Mouse (Mus musculus) limb, embryonic 15.5 days (tissue): ENCODE measurements around the gene Gm5105. TPM values are rescaled to one million over a fixed set of nuclear protein-coding genes. Genes with fewer than 3 reads are reported as not detected.

Experiments used
- ATAC-seq: fragments of 200-750 bp; cut with Nextera tagmentation; 2 replicates; pipeline ENCODE4 v1.8.0; 2017; ENCODE audit warnings: low read depth, moderate TSS enrichment; ENCODE audit not compliant: insufficient number of reproducible peaks, low FRiP score, low TSS enrichment
- H3K27ac ChIP-seq: fragments of 300-500 bp; sonication (generic); 2 replicates; pipeline ENCODE4 v1.5.1; 2015; ENCODE audit warnings: moderate library complexity, mild to moderate bottlenecking, inconsistent platforms
- H3K27me3 ChIP-seq: fragments of 300-500 bp; sonication (generic); 2 replicates; pipeline ENCODE4 v1.6.1; 2015; ENCODE audit warnings: inconsistent platforms
- H3K36me3 ChIP-seq: fragments of 300-500 bp; sonication (generic); 2 replicates; pipeline ENCODE4 v1.6.1; 2015; ENCODE audit warnings: inconsistent platforms
- H3K4me1 ChIP-seq: fragments of 300-500 bp; sonication (generic); 2 replicates; pipeline ENCODE4 v1.6.1; 2015; ENCODE audit warnings: inconsistent platforms
- H3K4me2 ChIP-seq: fragments of 300-500 bp; sonication (generic); 2 replicates; pipeline ENCODE4 v1.6.1; 2015; ENCODE audit warnings: mild to moderate bottlenecking, inconsistent platforms
- H3K4me3 ChIP-seq: fragments of 300-500 bp; sonication (generic); 2 replicates; pipeline ENCODE4 v1.5.1; 2015; ENCODE audit warnings: mild to moderate bottlenecking, inconsistent platforms
- H3K9ac ChIP-seq: fragments of 300-500 bp; sonication (generic); 2 replicates; pipeline ENCODE4 v1.6.1; 2015; ENCODE audit warnings: inconsistent platforms
- H3K9me3 ChIP-seq: fragments of 300-500 bp; sonication (generic); 2 replicates; pipeline ENCODE4 v1.6.1; 2016; ENCODE audit warnings: inconsistent platforms
- WGBS: fragments of 180-500 bp; shearing (Covaris S2); methylation state at CpG from one replicate; pipeline ENCODE4 v1.1.7; 2015; 5-methylcytosine and 5-hydroxymethylcytosine counted together
- polyA plus RNA-seq: library from polyadenylated mRNA; unstranded; fragments of >200 nt; fragmentation: Nextera tagmentation; extraction: Ambion mirVana; gene quantifications from 2 replicates; pipeline ENCODE4 v1.2.1, GENCODE M21; 2015

The Gm5105 gene
- polyA plus RNA-seq, 1 experiment from 2014 or later = 0.26 TPM

DNA sequence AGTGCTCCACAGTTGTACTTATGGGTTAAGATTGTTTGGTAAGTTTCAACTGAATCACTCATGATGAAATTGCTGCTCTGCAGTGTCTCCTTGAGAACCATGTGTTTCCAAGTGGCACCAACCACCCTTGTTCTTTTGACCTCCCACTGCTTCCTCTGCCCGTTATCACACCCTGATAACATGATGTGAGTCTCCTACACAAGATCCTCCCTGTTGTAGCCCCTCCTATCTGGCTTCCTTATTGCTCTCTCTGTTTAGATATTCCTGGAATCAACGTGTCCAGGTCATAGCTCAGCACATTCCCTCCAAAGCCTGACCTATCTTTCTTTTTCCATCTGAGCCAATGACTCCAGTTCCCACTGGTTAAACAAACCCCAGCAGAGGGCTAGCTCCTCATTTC is 52.5 kb downstream of the Gm5105 start:
- Histone ChIP-seq H3K27ac (no peak overlapping the region), H3K4me3 (no peak overlapping the region), H3K9ac (no peak overlapping the region), H3K27me3 (no peaks in the 10 kb centered on the region), H3K4me2 (no peak overlapping the region), H3K4me1 (peaks cover 4% of the 10 kb centered on the region; the same call in 1 of the 2 replicates), H3K36me3 (no peaks in the 10 kb centered on the region), H3K9me3 (no peaks in the 10 kb centered on the region)
- 80% methylated on average over 2 of the region's 2 CpGs for WGBS
- no peak for ATAC-seq

GRCm38 (mm10) chr3:138012351-138012750 is 54.8 kb downstream of the Gm5105 start:
- H3K4me1 ChIP-seq = peaks cover 4% of the 10 kb centered on the region; the same call in 1 of the 2 replicates
- H3K9me3 ChIP-seq = no peaks in the 10 kb centered on the region
- no peak overlapping the region for H3K4me2 ChIP-seq
- H3K27ac ChIP-seq = no peak overlapping the region
- H3K27me3 ChIP-seq = no peaks in the 10 kb centered on the region
- no peaks in the 10 kb centered on the region for H3K36me3 ChIP-seq
- H3K4me3 ChIP-seq = no peak overlapping the region
- ATAC-seq = no peak
- WGBS = 43% methylated on average over 4 of the region's 4 CpGs
- H3K9ac ChIP-seq = no peak overlapping the region

DNA sequence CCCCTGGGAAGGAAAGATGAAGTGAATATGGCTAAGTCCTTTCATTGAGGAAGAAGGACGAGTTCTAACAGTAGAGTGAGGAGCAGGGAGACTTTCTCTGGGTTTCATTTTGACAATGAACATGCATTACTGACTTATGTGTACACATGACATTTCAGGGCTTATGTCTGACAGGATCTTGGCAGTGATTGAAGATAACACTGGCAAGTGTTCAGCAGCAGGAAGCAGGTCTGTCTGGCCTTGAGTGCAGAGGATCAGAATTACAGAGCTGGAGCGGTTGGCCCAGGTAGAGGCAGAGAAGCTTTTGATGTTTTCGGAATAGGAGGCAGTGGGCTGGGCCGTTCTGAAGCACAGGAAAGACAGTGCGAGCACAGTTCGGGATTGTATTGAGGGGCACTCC is 59.0 kb downstream of the Gm5105 start:
- no peaks in the 10 kb centered on the region for H3K9me3 ChIP-seq

DNA sequence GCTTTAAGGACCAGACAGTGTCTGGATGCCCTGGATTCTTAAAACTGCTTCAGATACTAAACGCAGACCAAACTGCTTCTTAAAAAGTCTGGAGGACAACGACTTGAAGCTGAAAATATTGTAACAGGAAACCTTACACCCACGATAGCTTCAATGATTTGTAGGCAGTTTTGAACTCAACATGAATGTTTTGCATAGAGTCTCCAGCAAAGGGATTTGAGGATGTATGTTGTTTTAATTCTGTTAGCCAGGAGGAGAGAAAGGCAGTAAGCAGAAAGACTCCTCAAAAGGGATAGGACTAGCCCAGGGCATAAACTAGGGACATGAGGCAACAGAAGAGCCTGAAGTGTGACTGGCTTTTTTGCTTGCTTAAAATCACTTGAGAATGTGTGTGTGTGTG is 60.3 kb downstream of the Gm5105 start:
- Histone ChIP-seq H3K4me3 (no peak overlapping the region), H3K4me1 (peaks cover 4% of the 10 kb centered on the region; the same call in 1 of the 2 replicates), H3K9me3 (no peaks in the 10 kb centered on the region), H3K4me2 (no peak overlapping the region), H3K36me3 (no peaks in the 10 kb centered on the region), H3K27ac (no peak overlapping the region), H3K9ac (no peak overlapping the region), H3K27me3 (no peaks in the 10 kb centered on the region)
- ATAC-seq = no peak
- WGBS = 49% methylated on average over 3 of the region's 3 CpGs

More for the DNA sequence above, 59.0 kb downstream of the Gm5105 start:
- no peaks in the 10 kb centered on the region for H3K36me3 ChIP-seq
- no peak for ATAC-seq
- H3K4me2 ChIP-seq = no peak overlapping the region
- 56% methylated on average over 6 of the region's 6 CpGs for WGBS
- no peak overlapping the region for H3K9ac ChIP-seq
- no peak overlapping the region for H3K27ac ChIP-seq
- H3K4me1 ChIP-seq = peaks cover 4% of the 10 kb centered on the region; the same call in 1 of the 2 replicates
- no peaks in the 10 kb centered on the region for H3K27me3 ChIP-seq
- no peak overlapping the region for H3K4me3 ChIP-seq

GRCm38 (mm10) chr3:138003264-138003663 is 63.9 kb downstream of the Gm5105 start:
- H3K36me3 ChIP-seq = no peaks in the 10 kb centered on the region
- no peak overlapping the region for H3K4me2 ChIP-seq
- no peak overlapping the region for H3K4me3 ChIP-seq
- no peaks in the 10 kb centered on the region for H3K27me3 ChIP-seq
- no peak overlapping the region for H3K9ac ChIP-seq
- H3K4me1 ChIP-seq = 0 out of 2 replicates have a peak, but pooled peaks cover 4% of the 10 kb centered on the region
- H3K9me3 ChIP-seq = no peaks in the 10 kb centered on the region
- WGBS = 82% methylated on average over 7 of the region's 7 CpGs
- ATAC-seq = no peak
- no peak overlapping the region for H3K27ac ChIP-seq

DNA sequence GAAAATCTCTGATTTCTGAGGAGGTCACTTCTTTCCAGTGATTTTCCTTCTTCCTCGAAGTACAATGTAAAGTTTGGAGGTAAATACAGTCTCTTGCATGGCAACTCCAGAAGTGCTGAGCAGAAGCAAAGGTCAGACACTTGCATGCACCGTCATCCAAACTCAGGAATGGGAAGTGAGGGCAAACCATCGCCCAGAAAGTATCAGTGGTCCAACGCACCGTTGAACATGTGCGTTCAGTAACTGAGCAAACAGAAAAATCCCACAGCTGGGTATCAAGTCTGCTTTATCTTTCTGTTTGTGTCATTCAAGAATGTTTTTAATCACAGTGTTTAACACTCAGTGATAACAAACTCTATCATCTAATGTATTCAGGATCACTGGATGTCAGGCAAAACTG is 64.6 kb downstream of the Gm5105 start:
- H3K36me3 ChIP-seq = no peaks in the 10 kb centered on the region
- H3K27ac ChIP-seq = no peak overlapping the region
- H3K4me1 ChIP-seq = 0 out of 2 replicates have a peak, but pooled peaks cover 4% of the 10 kb centered on the region
- no peaks in the 10 kb centered on the region for H3K9me3 ChIP-seq
- 84% methylated on average over 6 of the region's 6 CpGs for WGBS
- no peak overlapping the region for H3K4me3 ChIP-seq
- H3K4me2 ChIP-seq = no peak overlapping the region
- no peak for ATAC-seq
- H3K9ac ChIP-seq = no peak overlapping the region
- no peaks in the 10 kb centered on the region for H3K27me3 ChIP-seq

- Histone ChIP-seq H3K9me3 (no peaks in the 10 kb centered on the region), H3K4me1 (0 out of 2 replicates have a peak, but pooled peaks cover 4% of the 10 kb centered on the region), H3K4me3 (no peak overlapping the region), H3K27ac (no peak overlapping the region), H3K9ac (no peak overlapping the region), H3K4me2 (no peak overlapping the region), H3K36me3 (no peaks in the 10 kb centered on the region), H3K27me3 (no peaks in the 10 kb centered on the region)
- whole genome bisulfite sequencing = 62% methylated on average over 4 of the region's 4 CpGs
- no peak for ATAC-seq
Measured at GRCm38 (mm10) chr3:138001865-138002264, 65.3 kb downstream of the Gm5105 start.

DNA sequence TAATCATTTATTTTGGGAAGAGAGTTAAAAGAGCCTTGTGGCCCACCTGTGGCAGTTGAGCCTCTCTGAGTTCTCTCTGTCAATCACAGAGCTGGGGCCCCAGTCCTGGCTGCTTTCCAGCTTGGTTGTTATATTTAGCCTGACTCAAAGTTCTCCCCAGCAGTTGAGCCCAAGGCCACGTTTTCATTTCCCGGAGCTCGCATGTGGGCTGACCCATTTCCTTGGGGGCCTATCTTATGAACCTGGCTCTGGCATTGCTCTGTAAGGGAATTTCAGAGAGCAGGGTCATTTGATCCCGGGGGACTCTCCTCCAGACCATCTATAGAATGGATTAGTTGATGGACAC is 66.5 kb downstream of the Gm5105 start:
- Histone ChIP-seq H3K36me3 (no peaks in the 10 kb centered on the region), H3K4me1 (0 out of 2 replicates have a peak, but pooled peaks cover 4% of the 10 kb centered on the region), H3K9me3 (no peaks in the 10 kb centered on the region), H3K4me2 (no peak overlapping the region), H3K9ac (no peak overlapping the region), H3K4me3 (no peak overlapping the region), H3K27me3 (no peaks in the 10 kb centered on the region), H3K27ac (no peak overlapping the region)
- 28% methylated on average over 4 of the region's 4 CpGs for WGBS
- 0 out of 2 replicates have a peak, but pooled peaks have one; percentile 35 for ATAC-seq

GRCm38 (mm10) chr3:138000062-138000723 is 67.0 kb downstream of the Gm5105 start:
- Histone ChIP-seq H3K4me1 (0 out of 2 replicates have a peak, but pooled peaks cover 4% of the 10 kb centered on the region), H3K27ac (no peak overlapping the region), H3K4me3 (no peak overlapping the region), H3K9me3 (no peaks in the 10 kb centered on the region), H3K36me3 (no peaks in the 10 kb centered on the region), H3K4me2 (no peak overlapping the region), H3K9ac (no peak overlapping the region), H3K27me3 (no peaks in the 10 kb centered on the region)
- WGBS = 81% methylated on average over 8 of the region's 8 CpGs
- no peak for ATAC-seq

GRCm38 (mm10) chr3:137999224-137999790 is 67.9 kb downstream of the Gm5105 start:
- Histone ChIP-seq H3K36me3 (no peaks in the 10 kb centered on the region), H3K9me3 (no peaks in the 10 kb centered on the region), H3K4me2 (no peak overlapping the region), H3K4me3 (no peak overlapping the region), H3K4me1 (0 out of 2 replicates have a peak, but pooled peaks cover 4% of the 10 kb centered on the region), H3K27ac (no peak overlapping the region), H3K9ac (no peak overlapping the region), H3K27me3 (no peaks in the 10 kb centered on the region)
- 68% methylated on average over 9 of the region's 9 CpGs for WGBS
- ATAC-seq = no peak
